Mouse (Mus musculus) effector memory CD4-positive, alpha-beta T cell, adult 7 months (primary cell): ENCODE data around the gene Ugt2a3. TPM values are rescaled to one million over a fixed set of nuclear protein-coding genes. Genes with fewer than 3 reads are reported as not detected.

Source experiments
- polyA plus RNA-seq: library from polyadenylated mRNA; unstranded; fragments of 100-300 nt; shearing (Covaris generic); gene quantifications from one replicate; pipeline ENCODE4 v1.2.1, GENCODE M21; 2017

Gene Ugt2a3
- not detected for polyA plus RNA-seq

DNA sequence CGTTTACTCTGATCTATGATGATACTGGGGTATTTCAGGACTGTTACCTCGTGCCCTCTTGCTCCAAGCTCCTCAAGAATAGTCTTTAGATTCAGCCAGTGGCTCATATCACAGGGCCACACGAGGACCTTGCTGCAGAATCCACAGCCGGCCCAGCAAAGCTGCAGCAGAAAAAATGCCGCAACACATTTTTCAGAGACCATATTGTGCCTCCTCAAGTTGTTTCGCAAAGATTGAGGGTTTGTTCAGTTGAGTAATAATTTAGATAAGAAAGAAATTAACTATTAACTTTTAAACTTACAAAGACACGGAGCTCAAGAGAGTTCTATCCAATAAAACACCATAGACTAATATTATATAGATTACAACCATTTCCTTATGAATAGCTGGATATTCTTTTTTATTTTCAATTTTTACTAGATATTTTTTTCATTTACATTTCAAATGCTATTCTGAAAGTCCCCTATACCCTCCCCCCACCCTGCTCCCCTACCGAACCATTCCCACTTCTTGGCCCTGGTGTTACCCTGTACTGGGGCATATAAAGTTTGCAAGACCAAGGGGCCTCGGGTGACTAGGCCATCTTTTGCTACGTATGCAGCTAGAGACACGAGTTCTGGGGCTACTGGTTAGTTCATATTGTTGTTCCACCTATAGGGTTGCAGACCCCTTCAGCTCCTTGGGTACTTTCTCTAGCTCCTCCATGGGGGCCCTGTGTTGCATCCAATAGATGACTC, at the start of gene Ugt2a3:
Ugt2a3 (minus strand) TSS at position 235 of the 737 bp plus-strand sequence.

Other genes with a start within 250 kb of the Ugt2a3 start
- not detected for gene Ugt2b36, start 244.6 kb downstream of the Ugt2a3 start, polyA plus RNA-seq
- not detected for gene Ugt2b5, start 196.9 kb downstream of the Ugt2a3 start, polyA plus RNA-seq
- gene Ugt2b37, start 82.4 kb downstream of the Ugt2a3 start, polyA plus RNA-seq: not detected
- 0.24 TPM for gene Ugt2b38, start 87.0 kb upstream of the Ugt2a3 start, polyA plus RNA-seq
- gene Ugt2a2, start 145.1 kb upstream of the Ugt2a3 start, polyA plus RNA-seq: not detected
- gene Gm43638, start 149.6 kb upstream of the Ugt2a3 start, polyA plus RNA-seq: not detected
- not detected for gene Ugt2a1, start 153.7 kb upstream of the Ugt2a3 start, polyA plus RNA-seq
- not detected for gene Sult1b1, start 201.0 kb upstream of the Ugt2a3 start, polyA plus RNA-seq
- gene Sult1d1, start 231.8 kb upstream of the Ugt2a3 start, polyA plus RNA-seq: not detected